Mouse (Mus musculus): Measurements from ENCODE around the gene Mfap1b. TPM values are rescaled to one million over a fixed set of nuclear protein-coding genes. Genes with fewer than 3 reads are reported as not detected.
"Not testable (repeated sequence)": the region's sequence is repeated elsewhere in the genome, so short reads cannot be mapped to it uniquely, and the experiment has no call there.

Gene Mfap1b
- polyA plus RNA-seq, 1 experiment: 29.0 TPM

- DNase-seq: no peak
- WGBS: 54% methylated on average over 3 of the region's 3 CpGs
- Histone ChIP-seq H3K27ac (ENCODE audit: insufficient read depth, low read length) (no peak overlapping the region), H3K27me3 (ENCODE audit: control insufficient read depth, insufficient read depth, low read length) (no peaks in the 10 kb centered on the region; the same call in 1 of the 2 replicates), H3K4me3 (replicated peaks; ENCODE audit: insufficient read depth, low read depth, low read length) (no peak overlapping the region), H3K4me1 (ENCODE audit: control insufficient read depth, insufficient read depth, low read length) (no peaks in the 10 kb centered on the region)
- peak; percentile 28; the same call in 1 of the 2 replicates for TF ChIP-seq CTCF (IDR thresholded peaks at IDR 0.05; ENCODE audit: borderline replicate concordance, insufficient read depth, low read depth, low read length)
- no peak for TF ChIP-seq POLR2A (IDR thresholded peaks at IDR 0.05; ENCODE audit: borderline replicate concordance, insufficient read depth, low read length)
Measured at GRCm38 (mm10) chr2:121480498-121480897, 6.6 kb upstream of the Mfap1b start.

GRCm38 (mm10) chr2:121477491-121478266 is 3.8 kb upstream of the Mfap1b start:
- WGBS: 72% methylated on average over 3 of the region's 3 CpGs
- H3K27ac ChIP-seq (ENCODE audit: insufficient read depth, low read length): no peak overlapping the region
- no peak overlapping the region for H3K4me3 ChIP-seq (replicated peaks; ENCODE audit: insufficient read depth, low read depth, low read length)
- H3K4me1 ChIP-seq (ENCODE audit: control insufficient read depth, insufficient read depth, low read length): no peaks in the 10 kb centered on the region
- no peaks in the 10 kb centered on the region for H3K27me3 ChIP-seq (ENCODE audit: control insufficient read depth, insufficient read depth, low read length)
- no peak for TF ChIP-seq CTCF (IDR thresholded peaks at IDR 0.05; ENCODE audit: borderline replicate concordance, insufficient read depth, low read depth, low read length)
- no peak for TF ChIP-seq POLR2A (IDR thresholded peaks at IDR 0.05; ENCODE audit: borderline replicate concordance, insufficient read depth, low read length)
- DNase-seq: no peak

GRCm38 (mm10) chr2:121475306-121475705 is 1.4 kb upstream of the Mfap1b start:
- 94% methylated on average over 2 of the region's 2 CpGs for WGBS

GRCm38 (mm10) chr2:121474180-121474535 is 291 bp upstream of the Mfap1b start:
- H3K27ac ChIP-seq (ENCODE audit: insufficient read depth, low read length): no peak overlapping the region
- no peak for DNase-seq
- WGBS: 27% methylated on average over 8 of the region's 8 CpGs
- no peaks in the 10 kb centered on the region for H3K4me1 ChIP-seq (ENCODE audit: control insufficient read depth, insufficient read depth, low read length)
- no peaks in the 10 kb centered on the region for H3K27me3 ChIP-seq (ENCODE audit: control insufficient read depth, insufficient read depth, low read length)
- TF ChIP-seq POLR2A (IDR thresholded peaks at IDR 0.05; ENCODE audit: borderline replicate concordance, insufficient read depth, low read length) (no peak), CTCF (IDR thresholded peaks at IDR 0.05; ENCODE audit: borderline replicate concordance, insufficient read depth, low read depth, low read length) (no peak)
- H3K4me3 ChIP-seq (replicated peaks; ENCODE audit: insufficient read depth, low read depth, low read length): peak overlapping the region; percentile 54

More at GRCm38 (mm10) chr2:121475306-121475705, 1.4 kb upstream of the Mfap1b start:
- DNase-seq; H3K27ac ChIP-seq (ENCODE audit: insufficient read depth, low read length); H3K4me3 ChIP-seq (replicated peaks; ENCODE audit: insufficient read depth, low read depth, low read length); H3K27me3 ChIP-seq (ENCODE audit: control insufficient read depth, insufficient read depth, low read length); H3K4me1 ChIP-seq (ENCODE audit: control insufficient read depth, insufficient read depth, low read length): not testable (repeated sequence)

- WGBS: 93% methylated on average over 3 of the region's 3 CpGs
- not testable (repeated sequence) for H3K27ac ChIP-seq (ENCODE audit: insufficient read depth, low read length); H3K27me3 ChIP-seq (ENCODE audit: control insufficient read depth, insufficient read depth, low read length); DNase-seq; H3K4me3 ChIP-seq (replicated peaks; ENCODE audit: insufficient read depth, low read depth, low read length); H3K4me1 ChIP-seq (ENCODE audit: control insufficient read depth, insufficient read depth, low read length)
Measured at GRCm38 (mm10) chr2:121472783-121473182, 1.1 kb downstream of the Mfap1b start.

- 66% methylated on average over 2 of the region's 6 CpGs for WGBS
- H3K27me3 ChIP-seq (ENCODE audit: control insufficient read depth, insufficient read depth, low read length): not testable (repeated sequence)
Measured at GRCm38 (mm10) chr2:121468982-121469381, 4.9 kb downstream of the Mfap1b start.

GRCm38 (mm10) chr2:121460071-121460470 is 13.8 kb downstream of the Mfap1b start:
- no peak overlapping the region for H3K27ac ChIP-seq (ENCODE audit: insufficient read depth, low read length)
- WGBS: 68% methylated on average over 2 of the region's 2 CpGs
- no peak for TF ChIP-seq POLR2A (IDR thresholded peaks at IDR 0.05; ENCODE audit: borderline replicate concordance, insufficient read depth, low read length)

More at GRCm38 (mm10) chr2:121468982-121469381, 4.9 kb downstream of the Mfap1b start:
- H3K4me3 ChIP-seq (replicated peaks; ENCODE audit: insufficient read depth, low read depth, low read length); DNase-seq; H3K27ac ChIP-seq (ENCODE audit: insufficient read depth, low read length); H3K4me1 ChIP-seq (ENCODE audit: control insufficient read depth, insufficient read depth, low read length): not testable (repeated sequence)

GRCm38 (mm10) chr2:121456692-121457642 is 16.9 kb downstream of the Mfap1b start, which contains the start of gene Serinc4:
TSS of gene Serinc4 (minus strand) at chr2:121456781.
- peak; percentile 71; the same call in 1 of the 2 replicates for TF ChIP-seq POLR2A (IDR thresholded peaks at IDR 0.05; ENCODE audit: borderline replicate concordance, insufficient read depth, low read length)
- no peak for TF ChIP-seq CTCF (IDR thresholded peaks at IDR 0.05; ENCODE audit: borderline replicate concordance, insufficient read depth, low read depth, low read length)
- peak; percentile 78 to 81 for DNase-seq
- Histone ChIP-seq H3K4me1 (ENCODE audit: control insufficient read depth, insufficient read depth, low read length) (no peaks in the 10 kb centered on the region; the same call in 1 of the 2 replicates), H3K27ac (ENCODE audit: insufficient read depth, low read length) (peak within 1 kb of the TSS; percentile 60), H3K27me3 (ENCODE audit: control insufficient read depth, insufficient read depth, low read length) (no peaks in the 10 kb centered on the region), H3K4me3 (replicated peaks; ENCODE audit: insufficient read depth, low read depth, low read length) (peak within 1 kb of the TSS; percentile 99)
- WGBS: 4% methylated on average over 41 of the region's 41 CpGs

More at GRCm38 (mm10) chr2:121460071-121460470, 13.8 kb downstream of the Mfap1b start:
- Histone ChIP-seq H3K4me3 (replicated peaks; ENCODE audit: insufficient read depth, low read depth, low read length) (no peak overlapping the region), H3K4me1 (ENCODE audit: control insufficient read depth, insufficient read depth, low read length) (no peaks in the 10 kb centered on the region; the same call in 1 of the 2 replicates), H3K27me3 (ENCODE audit: control insufficient read depth, insufficient read depth, low read length) (no peaks in the 10 kb centered on the region)
- no peak for DNase-seq

Measured in cerebellum, adult 2 months (tissue).